Mouse (Mus musculus) stomach, postnatal 0 days (tissue): ENCODE data around the gene Ahnak2.

ENCODE experiments used
- CTCF ChIP-seq: IDR thresholded peaks from 2 replicates; pipeline ENCODE4 v1.5.1; 2016; ENCODE audit warnings: antibody characterized with exemption, low read depth, mild to moderate bottlenecking, moderate library complexity
- EP300 ChIP-seq: optimal IDR thresholded peaks from 2 replicates; pipeline ENCODE3; 2016; ENCODE audit warnings: antibody characterized with exemption

DNA sequence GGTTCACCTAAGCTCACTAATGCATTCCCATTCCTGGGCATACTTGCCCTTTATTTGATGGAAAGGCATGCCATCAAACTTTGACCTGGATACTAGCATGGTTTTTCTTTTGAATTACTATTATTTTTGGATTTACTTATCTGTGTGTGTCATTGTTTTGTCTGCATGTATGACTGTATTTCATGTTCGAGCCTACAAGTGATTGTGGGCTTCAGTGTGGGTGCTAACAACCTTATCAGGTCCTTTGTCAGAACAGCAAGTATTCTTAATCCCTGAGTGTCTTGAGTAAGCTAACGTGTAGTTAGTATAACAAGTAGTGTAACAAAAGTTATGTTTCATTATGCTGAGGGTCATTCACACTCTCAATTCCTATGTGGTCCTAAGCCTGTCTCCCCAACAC, 27.7 kb upstream of the Ahnak2 start:
- TF ChIP-seq CTCF (no peak), EP300 (no peak)
